Mouse (Mus musculus) adrenal gland, adult 8-10 months (tissue): ENCODE data around the gene Vat1. TPM values are rescaled to one million over a fixed set of nuclear protein-coding genes. Genes with fewer than 3 reads are reported as not detected.
"Not testable (repeated sequence)": the region's sequence is repeated elsewhere in the genome, so short reads cannot be mapped to it uniquely, and the experiment has no call there.

Experiments used
- DNase-seq: peaks from one replicate; pipeline ENCODE4 v3.0.0; 2022
- total RNA-seq, 4 experiments: library from RNA; stranded (reverse); gene quantifications; 2 replicates each; pipeline ENCODE4 v1.2.4; 2022

The Vat1 gene
- 100 to 1,000 TPM; 135 to 192 (median 171) TPM for total RNA-seq

DNA sequence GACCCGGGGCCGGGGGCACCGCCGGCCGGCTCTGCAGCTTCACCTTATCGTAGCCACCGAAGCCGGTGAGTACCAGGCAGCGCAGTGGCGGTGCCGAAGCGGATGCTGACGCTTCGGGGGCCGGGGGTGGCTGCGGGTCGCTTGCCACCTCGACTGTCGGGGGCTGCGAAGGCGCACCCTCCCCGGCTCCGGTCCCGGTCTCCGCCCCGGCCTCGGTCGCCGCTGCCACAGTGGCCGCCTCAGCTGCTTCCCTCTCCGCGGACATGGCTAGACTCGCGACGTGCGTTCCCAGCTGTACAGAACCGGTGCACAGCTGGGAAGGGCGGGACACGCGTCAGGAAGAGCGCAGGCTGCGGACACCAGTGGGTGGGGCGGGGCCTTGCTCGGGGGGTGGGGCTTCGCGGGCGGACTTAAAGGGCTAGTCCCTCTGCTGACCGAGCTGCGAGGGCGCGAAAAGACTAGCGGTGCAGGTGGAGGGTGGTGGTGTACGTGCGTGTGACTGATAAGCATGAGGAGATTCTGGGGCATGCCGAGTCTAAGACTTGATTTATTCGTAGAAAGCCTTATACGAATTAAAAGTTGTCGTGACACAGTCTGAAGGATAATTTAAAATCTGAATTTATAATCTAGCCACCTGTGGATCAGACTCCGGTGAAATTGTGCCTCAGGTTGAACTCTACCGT is at the start of gene Vat1:
Vat1 (minus strand) TSS at position 362 of the 683 bp plus-strand sequence.
- DNase-seq, result peak; percentile 70

DNA sequence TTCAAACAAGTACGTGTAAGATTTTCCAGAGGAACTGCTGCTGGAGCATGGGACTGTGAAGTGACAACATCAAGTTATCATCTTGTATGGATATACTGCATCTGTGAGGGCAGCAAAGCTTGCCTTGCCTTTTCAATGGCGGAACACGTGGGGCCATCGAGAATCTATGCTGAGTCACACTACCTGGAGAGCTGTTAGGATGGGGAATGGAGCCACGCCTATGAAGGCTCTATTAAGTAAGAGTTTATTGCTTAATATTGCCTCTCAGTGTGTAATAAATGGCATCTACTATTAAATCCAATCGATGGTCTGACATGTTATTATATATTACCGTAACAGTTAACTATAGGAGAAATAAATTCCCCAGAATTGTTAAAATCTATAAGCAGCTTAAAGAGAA is 41.1 kb upstream of the Vat1 start:
- no peak for DNase-seq

DNA sequence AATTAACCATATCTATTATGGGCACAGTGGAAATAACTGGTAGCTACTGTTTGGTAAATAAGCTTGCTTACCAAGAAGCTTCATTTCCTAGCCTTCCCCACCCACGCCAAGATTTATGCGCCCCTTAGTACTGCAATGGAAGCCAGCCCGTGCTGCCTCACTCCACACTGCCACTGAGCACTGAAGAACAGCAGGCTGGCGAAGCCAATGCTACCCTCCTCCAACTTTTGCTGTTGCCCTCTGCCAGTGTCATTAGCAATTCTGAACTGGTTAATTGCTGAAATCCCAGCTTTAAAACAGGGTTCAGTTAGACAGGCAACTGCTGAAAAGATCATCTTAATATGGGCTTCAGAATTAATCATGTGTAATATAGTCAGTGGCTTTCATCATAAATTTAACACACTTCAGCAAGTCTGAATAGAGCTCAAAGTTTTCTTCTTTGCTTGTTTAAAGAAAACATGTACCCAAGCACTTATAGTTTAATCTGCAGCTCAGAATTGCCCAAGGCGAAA is 40.3 kb upstream of the Vat1 start:
- DNase-seq, result no peak

DNA sequence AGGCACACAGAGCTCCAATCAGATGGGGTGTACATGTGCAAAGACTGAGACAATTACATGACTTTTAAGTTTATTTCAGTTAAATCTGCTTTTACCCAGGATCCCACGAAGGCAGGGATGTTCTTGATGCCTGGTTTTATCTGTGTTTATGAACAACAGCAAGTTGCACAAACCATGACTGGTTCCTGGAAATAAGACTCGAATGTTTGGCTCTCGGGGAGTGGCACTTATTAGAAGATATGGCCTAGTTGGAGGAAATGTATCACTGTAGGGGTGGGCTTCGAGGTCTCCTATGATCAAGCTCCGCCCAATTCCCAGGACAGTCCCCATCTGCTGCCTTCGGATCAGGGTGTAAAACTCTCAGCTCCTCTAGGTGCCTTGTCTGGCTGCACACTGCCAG is 20.1 kb upstream of the Vat1 start:
- no peak for DNase-seq

DNA sequence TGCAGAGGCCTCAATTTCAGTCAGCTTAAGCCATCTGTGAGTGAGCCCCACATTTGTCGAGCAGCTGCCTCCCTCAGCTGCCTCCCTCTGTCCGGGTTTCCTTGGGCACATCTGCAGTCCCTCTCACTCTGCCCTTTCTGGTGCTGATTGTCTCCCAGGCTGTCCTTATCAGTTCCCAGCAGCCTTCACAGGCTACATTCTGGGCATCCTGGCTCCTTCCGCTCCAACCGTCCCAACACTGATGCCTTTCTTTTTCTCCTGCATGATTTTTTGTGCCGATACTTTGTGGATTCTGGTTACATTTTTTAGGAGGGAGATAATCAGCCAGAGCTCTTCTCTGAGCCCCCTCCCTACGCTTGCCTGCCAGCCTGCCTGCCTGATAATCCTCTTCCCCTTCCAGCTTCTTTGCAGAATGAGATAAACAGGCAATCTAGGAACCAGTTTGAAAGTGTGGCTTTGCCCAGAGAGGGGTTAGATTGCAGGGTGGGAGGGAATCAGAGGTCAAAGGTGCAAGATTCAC is 19.5 kb upstream of the Vat1 start:
- no peak for DNase-seq

DNA sequence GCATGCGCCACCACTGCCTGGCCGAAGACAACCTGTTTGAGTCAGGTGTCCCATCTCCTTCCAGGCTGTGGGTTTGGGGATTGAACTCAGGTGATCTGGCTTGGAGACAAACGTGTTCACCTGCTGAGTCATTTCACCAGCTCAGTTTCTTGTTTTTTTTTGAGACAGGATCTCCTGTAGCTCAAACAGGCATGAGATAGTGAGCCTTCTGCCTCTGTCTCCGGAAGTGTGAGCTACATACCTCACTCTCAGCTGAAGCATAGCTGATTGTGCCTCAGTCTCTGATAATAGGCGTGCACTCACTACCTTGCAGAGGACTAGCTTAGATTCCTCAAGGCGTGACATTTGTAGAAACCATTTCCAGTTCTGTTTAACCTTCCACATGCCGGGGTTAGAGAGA is 18.8 kb upstream of the Vat1 start:
- no peak for DNase-seq

DNA sequence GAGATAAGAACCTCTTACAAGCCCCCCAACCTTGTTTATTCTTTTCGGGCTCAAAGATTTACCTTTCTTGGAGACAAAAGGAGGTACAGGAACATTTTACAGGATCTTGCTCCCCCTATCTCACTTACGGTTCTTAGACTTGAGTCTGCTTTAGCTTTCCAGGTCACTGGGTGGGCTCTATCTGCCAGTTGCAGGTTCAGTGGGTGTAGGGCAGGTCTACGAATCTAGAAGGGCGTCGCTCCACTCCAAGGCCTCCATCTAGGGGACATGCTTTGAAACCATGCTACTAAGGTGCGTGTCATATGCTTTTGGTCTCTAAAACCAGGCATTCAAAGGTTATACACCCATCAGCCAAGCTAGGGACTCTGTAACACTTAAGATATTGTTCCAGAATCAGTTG is 18.2 kb upstream of the Vat1 start:
- DNase-seq, result no peak

DNA sequence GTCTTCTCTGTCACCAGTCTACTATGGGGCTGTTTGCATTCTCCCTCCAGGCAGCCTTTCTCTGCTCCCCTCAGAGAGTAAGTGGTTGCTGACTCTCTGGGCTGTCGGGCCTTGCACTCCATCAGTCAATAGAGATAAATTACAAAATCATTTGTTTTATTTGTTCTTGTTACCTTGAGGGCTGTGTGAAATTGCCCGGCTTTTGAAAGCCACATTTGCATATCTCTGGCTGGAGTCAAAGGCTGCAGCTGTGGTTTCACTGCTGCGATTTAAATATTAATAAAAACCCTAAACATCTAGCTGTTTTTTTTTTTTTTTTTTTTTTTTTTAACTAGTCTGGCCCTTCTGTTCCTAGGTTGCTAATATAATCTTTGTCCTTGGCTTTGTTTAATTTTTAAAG is 17.8 kb upstream of the Vat1 start:
- no peak for DNase-seq

DNA sequence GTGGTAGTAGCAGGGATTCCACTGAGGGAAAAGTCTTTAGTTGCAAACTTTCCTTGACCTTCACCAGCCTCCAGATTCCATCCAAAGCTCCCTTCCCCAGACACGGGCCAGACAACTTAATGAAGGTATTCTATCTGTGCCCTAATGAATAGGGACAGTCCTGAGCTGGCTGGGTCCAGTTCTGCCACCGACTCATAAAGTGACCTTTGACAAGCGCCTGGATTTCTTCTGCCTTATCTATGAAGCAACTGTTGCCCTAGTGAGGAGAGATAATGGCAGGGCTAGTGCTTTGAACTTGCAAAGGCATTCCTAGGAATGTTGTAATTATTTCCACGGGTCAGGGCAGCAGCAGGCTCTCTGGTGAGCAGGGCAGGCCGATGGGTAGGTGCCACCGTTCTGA is 14.9 kb upstream of the Vat1 start:
- DNase-seq, result no peak

DNA sequence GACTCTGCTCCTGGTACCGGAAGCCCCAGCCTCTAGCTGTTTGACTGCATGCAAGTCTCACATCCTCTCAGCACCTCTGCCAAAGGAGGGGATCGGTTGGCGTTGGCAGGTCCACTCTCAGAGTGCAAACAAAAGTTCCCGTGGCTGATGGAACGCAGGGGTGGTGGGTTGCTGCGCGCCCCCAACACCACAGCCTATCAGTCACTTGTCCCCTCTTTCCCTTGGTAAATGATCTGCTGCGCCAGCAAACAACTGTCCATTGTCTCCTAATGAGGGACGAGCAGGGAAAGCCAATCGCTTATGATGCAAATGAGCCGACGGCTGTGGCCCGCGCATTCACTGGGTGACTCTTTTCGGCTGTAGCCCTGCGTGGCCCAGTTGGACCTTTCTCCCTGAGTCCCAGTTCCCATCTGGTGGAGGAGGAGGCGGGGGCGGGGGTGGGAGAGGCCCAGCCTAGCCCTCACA is 13.2 kb upstream of the Vat1 start:
- no peak for DNase-seq

DNA sequence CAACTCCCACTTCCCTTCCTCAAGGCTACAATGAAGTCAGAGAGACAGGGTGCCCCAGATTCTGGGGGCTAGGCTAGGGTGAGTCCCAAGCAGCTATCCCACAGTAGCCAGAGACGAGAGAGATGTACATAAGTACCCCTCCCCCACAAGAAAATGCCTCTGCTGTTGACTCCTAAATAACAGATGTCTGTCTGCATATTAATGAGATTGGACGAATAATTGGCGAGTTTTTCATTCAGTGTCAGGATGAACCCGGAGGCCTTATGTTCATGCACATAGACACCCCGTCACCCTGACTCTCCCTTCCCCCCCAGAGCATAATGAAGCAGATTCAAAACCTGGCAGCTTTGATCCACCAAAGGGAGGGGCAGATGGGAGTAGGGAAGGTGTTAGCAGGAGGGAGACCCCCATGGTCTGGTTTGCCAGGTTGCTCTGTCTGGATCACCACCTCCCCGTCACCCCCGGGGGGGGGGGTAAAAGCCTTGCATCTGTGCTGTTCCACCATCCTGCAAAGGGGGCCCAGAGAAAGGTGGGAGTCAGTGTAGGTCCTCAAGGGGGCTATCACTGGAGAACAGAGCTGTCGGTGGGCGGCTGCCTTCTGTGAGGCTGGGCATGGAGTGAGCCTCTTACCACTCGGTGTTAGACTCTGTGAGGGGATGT is 11.7 kb upstream of the Vat1 start:
- no peak for DNase-seq

DNA sequence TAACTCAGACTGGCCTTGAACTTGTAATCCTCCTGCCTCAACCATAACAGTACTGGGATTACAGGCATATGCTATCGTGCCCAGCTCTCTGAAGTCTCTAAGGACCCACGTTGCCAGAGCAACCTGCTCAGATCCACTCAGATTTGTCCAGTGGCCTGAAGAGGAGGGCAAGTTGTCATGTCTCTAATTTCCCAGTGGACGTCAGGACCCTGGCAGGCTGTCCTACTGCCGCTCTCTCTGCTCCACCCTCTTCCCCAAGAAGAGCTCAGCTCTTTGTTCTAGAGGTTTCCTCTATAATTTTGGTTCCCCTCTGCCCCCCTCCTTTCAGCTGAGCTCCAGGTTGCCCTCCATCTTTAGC is 11.1 kb upstream of the Vat1 start:
- DNase-seq, result no peak

DNA sequence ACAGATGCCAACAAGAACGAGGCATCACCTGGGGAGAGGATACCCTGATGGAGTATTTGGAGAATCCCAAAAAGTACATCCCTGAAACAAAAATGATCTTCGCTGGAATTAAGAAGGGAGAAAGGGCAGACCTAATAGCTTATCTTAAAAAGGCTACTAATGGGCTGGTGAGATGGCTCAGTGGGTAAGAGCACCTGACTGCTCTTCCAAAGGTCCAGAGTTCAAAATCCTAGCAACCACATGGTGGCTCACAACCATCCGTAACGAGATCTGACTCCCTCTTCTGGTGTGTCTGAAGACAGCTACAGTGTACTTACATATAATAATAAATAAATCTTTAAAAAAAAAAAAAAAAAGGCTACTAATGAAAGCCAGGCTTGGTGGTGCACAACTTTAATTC is 10.3 kb upstream of the Vat1 start:
- not testable (repeated sequence) for DNase-seq

DNA sequence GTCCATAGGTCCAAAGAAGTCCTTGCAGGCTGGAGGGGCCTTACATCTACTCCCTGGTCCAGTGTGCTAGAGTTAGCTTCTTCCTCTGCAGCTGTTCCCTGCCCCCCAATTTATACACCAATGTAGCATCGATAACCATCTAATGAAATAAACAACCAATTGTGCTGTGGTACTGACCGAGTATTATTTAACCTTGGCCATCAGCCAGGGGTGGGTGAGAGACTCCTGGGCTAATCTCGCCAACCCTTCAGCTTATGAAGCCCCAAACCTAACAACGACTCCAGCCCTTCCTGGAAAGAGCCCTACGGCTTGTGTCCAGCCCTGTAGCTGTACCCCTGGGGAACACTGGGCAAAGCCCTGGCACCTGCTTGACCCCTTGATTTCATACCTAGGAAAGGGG is 8.3 kb upstream of the Vat1 start:
- no peak for DNase-seq

DNA sequence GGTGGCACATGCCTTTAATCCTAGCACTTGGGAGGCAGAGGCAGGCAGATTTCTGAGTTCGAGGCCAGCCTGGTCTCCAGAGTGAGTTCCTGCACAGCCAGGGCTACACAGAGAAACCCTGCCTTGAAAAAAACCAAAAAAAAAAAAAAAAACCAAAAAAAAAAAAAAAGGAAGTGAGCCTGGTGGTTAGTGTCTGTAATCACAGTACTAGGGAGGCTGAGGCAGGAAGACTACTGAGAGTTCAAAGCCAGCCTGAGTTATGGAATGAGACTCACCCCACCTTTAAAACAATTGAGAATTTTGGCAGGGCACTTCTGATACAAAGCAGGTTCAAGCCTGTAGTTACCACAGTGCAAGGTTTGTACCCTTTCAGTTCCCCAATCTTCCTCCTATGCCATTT is 7.7 kb upstream of the Vat1 start:
- not testable (repeated sequence) for DNase-seq

DNA sequence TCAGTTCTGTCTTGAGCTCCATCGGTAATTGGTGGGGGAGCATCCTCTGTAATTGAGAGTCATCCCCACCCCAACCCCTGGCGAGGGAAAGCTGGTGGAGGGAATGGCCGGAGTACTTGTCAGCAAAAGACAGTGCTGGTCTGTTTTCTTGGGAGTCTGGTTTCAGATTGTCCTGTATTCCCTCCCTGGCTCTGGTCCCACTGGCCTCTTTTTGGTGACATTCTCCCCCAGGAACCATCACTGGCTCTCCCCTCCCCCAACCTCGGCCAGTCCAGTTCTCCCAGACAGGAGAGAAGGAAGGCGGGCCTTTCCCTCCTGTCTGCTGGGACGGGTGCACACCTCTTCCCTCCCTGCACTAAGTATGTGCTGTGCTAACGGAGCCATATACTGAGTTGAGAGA is 6.3 kb upstream of the Vat1 start:
- DNase-seq, result no peak

DNA sequence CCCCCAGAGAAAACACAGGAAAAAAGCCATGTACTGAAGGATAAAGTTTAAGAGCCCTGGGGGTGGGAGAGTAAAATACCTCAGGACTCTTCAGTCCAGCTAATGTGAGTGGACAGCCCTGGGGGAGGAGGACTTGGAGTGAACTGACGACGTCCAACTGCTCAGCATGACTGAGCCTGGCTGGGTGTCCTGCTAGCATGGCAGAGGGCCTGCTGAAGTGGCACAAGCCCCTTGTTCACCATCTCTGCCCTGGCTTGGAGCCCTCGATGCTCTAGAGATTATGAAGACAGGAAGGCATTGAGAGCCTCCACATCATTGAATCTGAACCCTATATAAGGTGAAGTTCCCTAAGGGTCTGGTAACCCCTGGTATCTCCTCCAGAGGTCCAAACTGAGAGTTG is 5.9 kb upstream of the Vat1 start:
- DNase-seq, result no peak

DNA sequence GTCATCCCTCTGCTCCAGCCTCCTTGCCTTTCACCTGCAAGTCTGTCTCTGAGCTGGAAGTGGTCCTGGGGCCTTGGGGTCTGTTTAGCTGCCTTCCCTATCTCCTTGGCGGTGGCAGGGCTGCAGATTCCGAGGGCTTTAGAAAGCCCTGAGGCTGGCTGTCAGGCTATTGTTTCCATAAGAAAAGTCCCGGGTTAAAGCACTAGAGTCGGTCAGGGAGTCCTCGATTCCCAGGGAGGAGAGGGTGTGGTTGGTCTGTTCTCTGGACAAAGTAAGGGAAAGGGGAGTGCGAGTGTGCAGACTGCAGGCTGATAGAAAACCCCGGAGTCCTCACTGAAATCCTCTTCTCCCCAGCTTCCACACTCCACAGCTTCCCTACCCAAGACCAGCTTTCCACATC is 4.2 kb upstream of the Vat1 start:
- DNase-seq, result no peak

DNA sequence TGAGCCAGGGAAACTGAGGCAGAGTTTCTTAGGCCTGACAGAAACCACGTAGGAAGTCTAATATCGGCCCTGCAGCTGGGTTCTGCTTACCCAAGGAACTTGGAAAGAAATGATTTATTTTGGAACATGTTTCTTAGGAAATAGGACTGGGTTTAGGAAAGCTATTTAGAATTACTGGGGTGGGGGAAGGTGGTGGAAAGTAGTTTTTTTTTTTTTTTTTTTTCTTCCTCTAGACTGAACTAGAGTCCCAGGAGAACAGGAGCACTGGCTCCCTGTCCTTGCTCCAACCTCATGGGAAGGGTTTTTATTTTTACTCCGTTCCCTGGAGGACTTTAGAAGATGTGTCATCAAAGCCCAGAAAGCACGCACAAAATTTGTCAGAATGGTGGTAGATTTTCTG is 3.1 kb upstream of the Vat1 start:
- no peak for DNase-seq

DNA sequence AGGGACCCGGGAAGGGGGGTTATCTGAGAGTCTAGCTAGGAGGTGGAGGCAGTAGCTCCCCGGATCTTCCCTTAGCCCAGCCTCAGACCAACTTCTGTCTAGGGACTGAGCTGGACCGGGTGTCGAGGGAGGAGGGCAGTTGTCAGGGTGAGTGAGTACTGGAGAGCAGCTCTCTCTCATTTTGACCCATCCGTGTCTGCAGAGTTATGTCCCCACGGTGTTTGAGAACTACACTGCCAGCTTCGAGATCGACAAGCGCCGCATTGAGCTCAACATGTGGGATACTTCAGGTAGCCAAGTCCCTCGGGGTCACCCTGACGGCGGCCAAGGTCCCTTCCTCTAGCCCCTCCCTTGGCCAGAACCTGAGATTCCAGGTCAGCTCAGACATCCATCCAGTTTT is 2.7 kb upstream of the Vat1 start:
- no peak for DNase-seq

DNA sequence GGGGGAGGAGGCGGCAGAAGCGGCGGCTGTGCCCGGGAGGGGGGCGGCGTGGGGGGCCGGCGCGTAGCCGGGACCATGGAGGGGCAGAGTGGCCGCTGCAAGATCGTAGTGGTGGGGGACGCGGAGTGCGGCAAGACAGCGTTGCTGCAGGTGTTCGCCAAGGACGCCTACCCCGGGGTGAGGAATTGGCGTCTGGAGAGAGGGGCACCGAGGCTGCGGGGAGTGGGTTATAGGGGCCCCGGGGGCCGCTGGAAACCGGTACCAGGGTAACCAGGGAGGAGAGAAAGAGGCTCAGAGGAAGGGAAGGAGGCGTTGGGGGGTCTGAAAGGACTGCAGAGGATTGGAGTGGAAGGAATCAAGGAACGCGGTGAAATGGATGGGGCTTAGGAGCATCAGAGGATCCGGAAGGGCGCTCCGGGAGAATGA is 2.2 kb upstream of the Vat1 start:
- DNase-seq, result no peak

DNA sequence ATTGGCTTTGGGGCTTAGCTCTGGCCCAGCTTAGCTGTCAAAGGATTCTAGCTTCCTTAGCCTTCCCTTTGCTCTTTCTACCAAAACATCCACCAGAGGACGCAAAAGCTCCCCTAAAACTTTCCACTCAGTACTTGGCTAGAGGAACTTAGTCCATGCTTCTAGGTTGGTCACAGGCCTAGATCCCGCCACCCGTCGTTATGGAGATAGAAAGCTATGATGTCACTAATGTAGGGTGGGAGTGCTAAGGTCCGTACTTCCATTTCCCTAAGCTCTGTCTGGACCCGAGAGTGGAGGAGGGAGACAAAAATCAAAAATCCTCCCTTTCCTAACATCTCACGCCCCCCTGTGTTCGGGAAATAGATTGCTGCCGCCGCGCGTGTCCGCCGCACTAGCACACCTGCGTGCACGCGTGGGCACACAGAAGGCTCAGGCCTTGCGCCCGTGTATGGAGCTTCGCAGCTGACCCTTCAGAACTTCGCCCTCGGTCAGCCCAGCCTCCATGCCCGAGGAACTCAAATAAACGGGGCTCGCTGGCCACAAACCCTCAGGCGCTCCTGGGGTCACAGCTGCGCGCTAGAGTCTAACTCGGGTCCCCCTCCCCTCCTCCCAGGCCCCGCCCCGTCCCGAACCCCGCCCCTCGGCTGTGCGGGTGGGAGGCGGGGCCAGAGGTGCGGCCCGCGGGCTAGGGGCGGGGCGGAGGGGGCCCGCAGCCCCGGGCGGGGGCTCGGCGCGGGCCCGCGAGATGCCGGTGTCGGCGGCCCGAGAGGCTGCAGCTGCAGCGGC is 1.6 kb upstream of the Vat1 start:
- peak; percentile 79 for DNase-seq

DNA sequence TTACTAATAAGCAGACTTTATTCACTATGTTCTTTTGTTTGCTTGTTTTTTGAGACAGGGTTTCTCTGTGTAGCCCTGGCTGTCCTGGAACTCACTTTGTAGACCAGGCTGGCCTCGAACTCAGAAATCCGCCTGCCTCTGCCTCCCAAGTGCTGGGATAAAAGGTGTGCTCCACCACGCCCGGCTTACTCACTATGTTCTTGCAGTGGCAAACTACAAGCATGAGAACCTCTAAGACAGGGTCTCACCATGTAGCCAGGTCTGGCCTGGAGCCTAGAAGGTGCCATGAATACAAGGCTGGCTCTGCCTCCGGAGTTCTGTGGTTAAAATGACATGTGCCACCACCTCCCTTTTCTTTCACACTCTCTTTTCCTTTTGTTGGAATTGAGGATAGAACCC is 521 bp upstream of the Vat1 start:
- not testable (repeated sequence) for DNase-seq
